Mouse (Mus musculus) forebrain, embryonic 11.5 days (tissue): ENCODE results near the gene 4931414P19Rik. TPM values are rescaled to one million over a fixed set of nuclear protein-coding genes. Genes with fewer than 3 reads are reported as not detected.
A peak's percentile ranks its signal among the peaks of the same experiment; 100 is the strongest.

Experiments used
- ATAC-seq: fragments of 200-750 bp; cut with Nextera tagmentation; replicated peaks from 2 replicates; pipeline ENCODE4 v1.8.0; 2017; ENCODE audit warnings: moderate TSS enrichment; ENCODE audit not compliant: low FRiP score
- DNase-seq: peaks from one replicate; pipeline ENCODE4 v3.0.0-alpha.2; 2017; ENCODE audit warnings: low spot score
- H3K27ac ChIP-seq: fragments of 300-500 bp; sonication (generic); 2 replicates; pipeline ENCODE4 v1.5.1; 2014; ENCODE audit warnings: low read depth, low read length
- H3K27me3 ChIP-seq: fragments of 300-500 bp; sonication (generic); 2 replicates; pipeline ENCODE4 v1.6.1; 2014; ENCODE audit warnings: mild to moderate bottlenecking, low read length, mixed read lengths; ENCODE audit not compliant: control insufficient read depth, insufficient read depth
- H3K36me3 ChIP-seq: fragments of 300-500 bp; sonication (generic); 2 replicates; pipeline ENCODE4 v1.6.1; 2014; ENCODE audit warnings: mild to moderate bottlenecking, low read length, moderate library complexity, mixed read lengths; ENCODE audit not compliant: control insufficient read depth, insufficient read depth
- H3K4me1 ChIP-seq: fragments of 300-500 bp; sonication (generic); replicated peaks from 2 replicates; pipeline ENCODE4 v1.6.1; 2014; ENCODE audit warnings: low read length, mixed read lengths; ENCODE audit not compliant: control insufficient read depth, insufficient read depth
- H3K4me2 ChIP-seq: fragments of 300-500 bp; sonication (generic); 2 replicates; pipeline ENCODE4 v1.6.1; 2014; ENCODE audit warnings: low read depth, mild to moderate bottlenecking, low read length, moderate library complexity, mixed read lengths; ENCODE audit not compliant: severe bottlenecking
- H3K4me3 ChIP-seq: fragments of 300-500 bp; sonication (generic); 2 replicates; pipeline ENCODE4 v1.5.1; 2014; ENCODE audit warnings: low read depth, low read length
- H3K9ac ChIP-seq: fragments of 300-500 bp; sonication (generic); 2 replicates; pipeline ENCODE4 v1.6.1; 2014; ENCODE audit warnings: low read length
- H3K9me3 ChIP-seq: fragments of 300-500 bp; sonication (generic); 2 replicates; pipeline ENCODE4 v1.6.1; 2016; ENCODE audit warnings: low read length, mixed read lengths; ENCODE audit not compliant: control insufficient read depth
- WGBS: fragments of 180-500 bp; shearing (Covaris S2); extraction: QIAGEN DNeasy Blood & Tissue Kit; methylation state at CpG from one replicate; pipeline ENCODE4 v1.1.7; 2014; 5-methylcytosine and 5-hydroxymethylcytosine counted together
- polyA plus RNA-seq: library from polyadenylated mRNA; unstranded; fragments of >200 nt; fragmentation: Nextera tagmentation; extraction: Ambion mirVana; gene quantifications from 2 replicates; pipeline ENCODE4 v1.2.1, GENCODE M21; 2014

Gene 4931414P19Rik
- polyA plus RNA-seq, 1 experiment from 2014 or later, result 9.6 TPM

- no peaks in the 10 kb centered on the region for H3K27me3 ChIP-seq
- WGBS, result 86% methylated on average over 8 of the region's 8 CpGs
- H3K36me3 ChIP-seq, result no peaks in the 10 kb centered on the region
- ATAC-seq (no peak), DNase-seq (no peak)
- H3K4me1 ChIP-seq, result peaks cover 2% of the 10 kb centered on the region; the same call in 1 of the 2 replicates
- peak overlapping the region; percentile 33 for H3K4me2 ChIP-seq
- no peaks in the 10 kb centered on the region for H3K9me3 ChIP-seq
- no peak overlapping the region; the same call in 1 of the 2 replicates for H3K9ac ChIP-seq
- peak overlapping the region; percentile 16; the same call in 1 of the 2 replicates for H3K4me3 ChIP-seq
- H3K27ac ChIP-seq, result 0 out of 2 replicates have a peak overlapping the region, but pooled peaks have one; percentile 42
Observed at GRCm38 (mm10) chr14:54603686-54604085, 2.1 kb downstream of the 4931414P19Rik start.

- peaks cover 2% of the 10 kb centered on the region; the same call in 1 of the 2 replicates for H3K4me1 ChIP-seq
- peak overlapping the region; percentile 48 for H3K4me2 ChIP-seq
- H3K9ac ChIP-seq, result peak overlapping the region; percentile 89
- DNase-seq (peak; percentile 97), ATAC-seq (peak; percentile 99)
- H3K27ac ChIP-seq, result peak overlapping the region; percentile 74
- no peaks in the 10 kb centered on the region for H3K27me3 ChIP-seq
- peak overlapping the region; percentile 56 for H3K4me3 ChIP-seq
- H3K36me3 ChIP-seq, result no peaks in the 10 kb centered on the region
- under 1% methylated on average over 46 of the region's 46 CpGs for WGBS
- no peaks in the 10 kb centered on the region for H3K9me3 ChIP-seq
Observed at GRCm38 (mm10) chr14:54603038-54603654, 2.6 kb downstream of the 4931414P19Rik start.

GRCm38 (mm10) chr14:54602613-54603012 lies 3.2 kb downstream of the 4931414P19Rik start:
- H3K27me3 ChIP-seq, result no peaks in the 10 kb centered on the region
- H3K4me3 ChIP-seq, result peak overlapping the region; percentile 56
- ATAC-seq (no peak), DNase-seq (no peak)
- no peaks in the 10 kb centered on the region for H3K36me3 ChIP-seq
- peak overlapping the region; percentile 89; the same call in 1 of the 2 replicates for H3K9ac ChIP-seq
- no peaks in the 10 kb centered on the region for H3K9me3 ChIP-seq
- peaks cover 2% of the 10 kb centered on the region; the same call in 1 of the 2 replicates for H3K4me1 ChIP-seq
- WGBS, result 46% methylated on average over 4 of the region's 4 CpGs
- peak overlapping the region; percentile 74; the same call in 1 of the 2 replicates for H3K27ac ChIP-seq
- peak overlapping the region; percentile 48 for H3K4me2 ChIP-seq

DNA sequence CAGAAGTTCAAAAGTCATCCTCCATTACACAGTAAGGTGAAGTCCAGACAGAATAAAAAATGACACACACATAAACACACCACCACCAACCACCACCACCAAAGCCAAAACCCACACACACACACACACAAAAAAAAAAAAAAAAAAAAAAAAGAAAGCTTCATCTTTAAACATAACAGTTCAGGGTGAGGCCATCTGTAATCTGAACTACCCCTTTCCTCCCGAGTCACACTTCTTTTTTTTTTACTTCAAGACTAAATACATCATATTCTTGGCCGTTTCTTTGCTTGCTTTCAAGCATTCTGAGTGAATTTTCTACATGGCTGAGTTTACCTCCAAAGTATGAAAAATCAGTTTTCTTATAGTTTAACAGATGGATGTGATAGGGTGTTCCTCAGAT lies 4.2 kb downstream of the 4931414P19Rik start:
- Histone ChIP-seq H3K9ac (no peak overlapping the region), H3K27me3 (no peaks in the 10 kb centered on the region), H3K4me2 (no peak overlapping the region), H3K4me3 (no peak overlapping the region), H3K27ac (no peak overlapping the region), H3K9me3 (no peaks in the 10 kb centered on the region), H3K4me1 (peaks cover 2% of the 10 kb centered on the region; the same call in 1 of the 2 replicates), H3K36me3 (no peaks in the 10 kb centered on the region)
- WGBS, result 79% methylated on average over 2 of the region's 2 CpGs
- DNase-seq (no peak), ATAC-seq (no peak)

- WGBS, result 85% methylated on average over 7 of the region's 7 CpGs
Observed at GRCm38 (mm10) chr14:54597084-54597483, 8.7 kb downstream of the 4931414P19Rik start.

GRCm38 (mm10) chr14:54594631-54595414 lies 11.0 kb downstream of the 4931414P19Rik start:
- Histone ChIP-seq H3K9me3 (no peaks in the 10 kb centered on the region; the same call in 1 of the 2 replicates), H3K27me3 (no peaks in the 10 kb centered on the region), H3K4me3 (no peak overlapping the region), H3K4me1 (no peaks in the 10 kb centered on the region), H3K36me3 (no peaks in the 10 kb centered on the region), H3K4me2 (no peak overlapping the region), H3K27ac (no peak overlapping the region), H3K9ac (peak overlapping the region; percentile 8; the same call in 1 of the 2 replicates)
- 71% methylated on average over 28 of the region's 28 CpGs for WGBS
- peak; percentile 48 for DNase-seq
- ATAC-seq, result no peak

More at GRCm38 (mm10) chr14:54597084-54597483, 8.7 kb downstream of the 4931414P19Rik start:
- Histone ChIP-seq H3K4me1 (no peaks in the 10 kb centered on the region), H3K9me3 (no peaks in the 10 kb centered on the region; the same call in 1 of the 2 replicates), H3K36me3 (no peaks in the 10 kb centered on the region), H3K9ac (no peak overlapping the region), H3K27me3 (no peaks in the 10 kb centered on the region), H3K27ac (no peak overlapping the region), H3K4me2 (no peak overlapping the region), H3K4me3 (no peak overlapping the region)
- no peak for DNase-seq
- no peak for ATAC-seq

DNA sequence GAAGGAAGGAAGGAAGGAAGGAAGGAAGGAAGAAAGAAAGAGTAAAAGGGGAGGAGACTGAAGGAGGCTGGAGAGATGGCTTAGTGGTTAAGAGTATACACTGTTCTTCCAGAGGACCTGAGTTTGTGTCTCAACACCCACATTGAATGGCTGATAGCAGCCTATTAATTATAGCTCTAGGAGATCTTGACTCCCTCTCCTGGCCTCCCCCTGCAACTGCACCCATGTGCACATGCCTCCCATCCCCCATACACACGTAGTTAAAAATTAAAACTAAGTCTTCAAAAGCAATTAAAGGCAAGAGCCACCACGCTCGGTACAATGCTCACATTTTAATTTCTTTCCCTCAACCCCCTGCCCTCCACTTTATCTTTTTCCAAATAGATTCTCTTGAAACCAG lies 11.7 kb downstream of the 4931414P19Rik start:
- H3K9ac ChIP-seq, result no peak overlapping the region
- H3K36me3 ChIP-seq, result no peaks in the 10 kb centered on the region
- H3K4me1 ChIP-seq, result no peaks in the 10 kb centered on the region
- DNase-seq (peak; percentile 46), ATAC-seq (no peak)
- H3K27me3 ChIP-seq, result no peaks in the 10 kb centered on the region
- H3K9me3 ChIP-seq, result no peaks in the 10 kb centered on the region; the same call in 1 of the 2 replicates
- no peak overlapping the region for H3K27ac ChIP-seq
- H3K4me3 ChIP-seq, result no peak overlapping the region
- H3K4me2 ChIP-seq, result no peak overlapping the region
- 92% methylated on average over 3 of the region's 3 CpGs for WGBS

GRCm38 (mm10) chr14:54592319-54592934 lies 13.4 kb downstream of the 4931414P19Rik start:
- Histone ChIP-seq H3K9ac (no peak overlapping the region), H3K4me2 (no peak overlapping the region), H3K27ac (no peak overlapping the region), H3K9me3 (no peaks in the 10 kb centered on the region; the same call in 1 of the 2 replicates), H3K36me3 (no peaks in the 10 kb centered on the region), H3K4me1 (no peaks in the 10 kb centered on the region), H3K27me3 (no peaks in the 10 kb centered on the region), H3K4me3 (no peak overlapping the region)
- DNase-seq, result peak; percentile 44
- 84% methylated on average over 10 of the region's 10 CpGs for WGBS
- ATAC-seq, result no peak
